Mouse (Mus musculus) monocyte, adult 2 months (primary cell): ENCODE data around the gene Ift57.
A peak's percentile ranks its signal among the peaks of the same experiment; 100 is the strongest.

Source experiments
- DNase-seq, 2 experiments: peaks; one replicate each; pipeline ENCODE4 v3.0.0; 2022; ENCODE audit warnings: low spot score in 2 of 2, low read depth in 1 of 2

The Ift57 gene

GRCm38 (mm10) chr16:49790575-49791465 is 91.8 kb downstream of the Ift57 start:
- DNase-seq: no peak

- DNase-seq: peak in 1 of 2 experiments; percentile 38
Measured at GRCm38 (mm10) chr16:49792446-49792878, 93.4 kb downstream of the Ift57 start.

- DNase-seq: no peak
Measured at GRCm38 (mm10) chr16:49793596-49793995, 94.6 kb downstream of the Ift57 start.

GRCm38 (mm10) chr16:49796271-49796670 is 97.2 kb downstream of the Ift57 start:
- DNase-seq: no peak

GRCm38 (mm10) chr16:49796954-49797353 is 97.9 kb downstream of the Ift57 start:
- no peak for DNase-seq

GRCm38 (mm10) chr16:49798790-49799189 is 99.8 kb downstream of the Ift57 start:
- no peak for DNase-seq

- no peak for DNase-seq
Measured at GRCm38 (mm10) chr16:49799597-49800561, 100.8 kb downstream of the Ift57 start, which contains the start of gene Cd47. Gene Cd47 (plus strand): TSS chr16:49800533.

- DNase-seq: no peak
Measured at GRCm38 (mm10) chr16:49800996-49801395, 102.0 kb downstream of the Ift57 start.

- DNase-seq: no peak
Measured at GRCm38 (mm10) chr16:49801399-49801798, 102.4 kb downstream of the Ift57 start.

- DNase-seq: no peak
Measured at GRCm38 (mm10) chr16:49802993-49803392, 104.0 kb downstream of the Ift57 start.

- no peak for DNase-seq
Measured at GRCm38 (mm10) chr16:49803932-49804461, 105.0 kb downstream of the Ift57 start.

GRCm38 (mm10) chr16:49806920-49807319 is 107.9 kb downstream of the Ift57 start:
- no peak for DNase-seq

GRCm38 (mm10) chr16:49807419-49807841 is 108.4 kb downstream of the Ift57 start:
- DNase-seq: no peak

- no peak for DNase-seq
Measured at GRCm38 (mm10) chr16:49807862-49808430, 108.9 kb downstream of the Ift57 start.

- no peak for DNase-seq
Measured at GRCm38 (mm10) chr16:49811897-49812296, 112.9 kb downstream of the Ift57 start.

GRCm38 (mm10) chr16:49812821-49813616 is 114.0 kb downstream of the Ift57 start:
- DNase-seq: no peak

GRCm38 (mm10) chr16:49814419-49814818 is 115.4 kb downstream of the Ift57 start:
- no peak for DNase-seq
